Comparison of ENCODE assay signal across 16 mouse cellular contexts in genomic region chr9:31085556-31085955, GRCm38 (mm10).
"Had no signal": no experiment of that assay in that cellular context is flagged by ENCODE, and none has a peak within 500 bp of the region (broad histone marks: within the 10 kb centered on the region; RNA-seq: fewer than 3 reads in every experiment).

No protein-coding gene starts in this region.

- H3K4me1 ChIP-seq: liver, embryonic 15.5 days; neural tube, embryonic 12.5 days had no signal

- H3K9me3 ChIP-seq: liver, embryonic 13.5 days; liver, embryonic 15.5 days; lung, embryonic 15.5 days; megakaryocyte, embryonic 14.5 days; midbrain, embryonic 13.5 days; midbrain, embryonic 15.5 days; neural tube, embryonic 12.5 days; stomach, embryonic 15.5 days had no signal

- DNase-seq: liver, embryonic 13.5 days; liver, postnatal 0 days; lung, adult 2 months; right cerebral cortex, postnatal 14 days; thymus, adult 2 months; thymus, postnatal 25 days; thymus, postnatal 4 days had no signal

- H3K4me3 ChIP-seq: liver, embryonic 13.5 days; liver, embryonic 15.5 days; lung, embryonic 15.5 days; midbrain, embryonic 13.5 days; midbrain, embryonic 15.5 days; neural tube, embryonic 12.5 days; stomach, embryonic 15.5 days had no signal

- H3K36me3 ChIP-seq: liver, embryonic 13.5 days; liver, embryonic 15.5 days; midbrain, embryonic 13.5 days; midbrain, embryonic 15.5 days; neural tube, embryonic 12.5 days; stomach, embryonic 15.5 days had no signal

- H3K27ac ChIP-seq: liver, embryonic 13.5 days; liver, embryonic 15.5 days; lung, embryonic 15.5 days; macrophage; midbrain, embryonic 13.5 days; midbrain, embryonic 15.5 days; neural tube, embryonic 12.5 days; stomach, embryonic 15.5 days; stomach, postnatal 0 days had no signal

- H3K27me3 ChIP-seq: midbrain, embryonic 15.5 days; stomach, embryonic 15.5 days had no signal
